Mouse (Mus musculus) ES-E14 (cell line): ENCODE measurements around the gene Dennd1a. TPM values are rescaled to one million over a fixed set of nuclear protein-coding genes. Genes with fewer than 3 reads are reported as not detected.

Source experiments
- DNase-seq: peaks from one replicate; pipeline ENCODE4 v3.0.0-alpha.2; 2013; ENCODE audit warnings: low read depth, low spot score
- H3K27ac ChIP-seq: 2 replicates; pipeline ENCODE4 v1.5.1; 2012; ENCODE audit warnings: low read depth, mild to moderate bottlenecking, low read length, moderate library complexity, mixed read lengths; ENCODE audit not compliant: poor library complexity, insufficient read depth, severe bottlenecking
- H3K36me3 ChIP-seq: 2 replicates; pipeline ENCODE4 v1.6.1; 2012; ENCODE audit warnings: mild to moderate bottlenecking, low read length, moderate library complexity, mixed read lengths; ENCODE audit not compliant: control insufficient read depth, poor library complexity, insufficient read depth, severe bottlenecking
- H3K4me1 ChIP-seq, 2 experiments: fragments of 150-350 bp in 1 of 2; sonication (generic) in 1 of 2; 2 replicates each; pipeline ENCODE4 v1.6.1; 2012; ENCODE audit warnings: low read length in 2 of 2, mild to moderate bottlenecking in 1 of 2, mixed read lengths in 1 of 2; ENCODE audit not compliant: control insufficient read depth in 2 of 2, insufficient read depth in 2 of 2, poor library complexity in 1 of 2
- H3K4me3 ChIP-seq, 2 experiments: fragments of 150-350 bp in 1 of 2; sonication (generic) in 1 of 2; 2 replicates each; pipeline ENCODE4 v1.5.1; 2012; ENCODE audit warnings: low read length in 2 of 2, low read depth in 1 of 2, mild to moderate bottlenecking in 1 of 2, mixed read lengths in 1 of 2; ENCODE audit not compliant: insufficient read depth in 1 of 2, poor library complexity in 1 of 2, severe bottlenecking in 1 of 2
- H3K9ac ChIP-seq: 2 replicates; pipeline ENCODE4 v1.6.1; 2012; ENCODE audit warnings: low read depth, mild to moderate bottlenecking, low read length, mixed read lengths; ENCODE audit not compliant: poor library complexity, insufficient read depth, severe bottlenecking
- H3K9me3 ChIP-seq: fragments of 150-350 bp; sonication (generic); 2 replicates; pipeline ENCODE4 v1.6.1; 2012; ENCODE audit warnings: low read depth, mild to moderate bottlenecking, low read length; ENCODE audit not compliant: control insufficient read depth, insufficient read depth
- CHD2 ChIP-seq: IDR thresholded peaks from 2 replicates; pipeline ENCODE4 v1.6.1; 2014; ENCODE audit warnings: mild to moderate bottlenecking, low read depth, low read length, inconsistent platforms
- HCFC1 ChIP-seq: IDR thresholded peaks from 2 replicates; pipeline ENCODE4 v1.6.1; 2012; ENCODE audit warnings: low read length, inconsistent platforms, borderline replicate concordance; ENCODE audit not compliant: insufficient read depth
- MAFK ChIP-seq: IDR thresholded peaks from 2 replicates; pipeline ENCODE4 v1.6.1; 2014; ENCODE audit warnings: mild to moderate bottlenecking, low read depth, low read length, inconsistent platforms; ENCODE audit not compliant: insufficient read depth
- ZC3H11A ChIP-seq: IDR thresholded peaks from 2 replicates; pipeline ENCODE4 v1.6.1; 2012; ENCODE audit warnings: low read depth, mild to moderate bottlenecking, inconsistent platforms, low read length, borderline replicate concordance
- ZNF384 ChIP-seq: IDR thresholded peaks from 2 replicates; pipeline ENCODE4 v1.6.1; 2012; ENCODE audit warnings: low read depth, low read length, inconsistent platforms
- in situ Hi-C, 2 experiments: fragments of 600-800 bp; cut with MboI; formaldehyde crosslinking; loops; one replicate each; pipeline ENCODE4 v1.15.1; 2025; ENCODE audit warnings: low sequenced_read_pairs in 2 of 2, inconsistent platforms in 1 of 2; ENCODE audit not compliant: unreplicated experiment in 2 of 2
- total RNA-seq: library from RNA; depleted of rRNA; stranded (reverse); fragments of 300-350 nt; gene quantifications from 2 replicates; pipeline ENCODE4 v1.2.3, GENCODE M21; 2012

The Dennd1a gene
- total RNA-seq, 1 experiment, result 6.5 TPM

- in situ Hi-C loops, result no loop called here
These were observed 526.6 kb downstream of the Dennd1a start for GRCm38 (mm10) chr2:37760633-37761032.

GRCm38 (mm10) chr2:37758343-37759015 is 528.7 kb downstream of the Dennd1a start:
- no peak for DNase-seq
- in situ Hi-C loops, result no loop called here
- Histone ChIP-seq H3K4me3 (peak overlapping the region; percentile 7 to 36; a peak in 2 of 4 replicates), H3K9ac (no peak overlapping the region), H3K4me1 (peaks cover 5 to 36% of the 10 kb centered on the region in 2 experiments; a peak in 3 of 4 replicates), H3K36me3 (no peaks in the 10 kb centered on the region), H3K27ac (no peak overlapping the region), H3K9me3 (no peaks in the 10 kb centered on the region)
- no peak for TF ChIP-seq HCFC1

More at GRCm38 (mm10) chr2:37760633-37761032, 526.6 kb downstream of the Dennd1a start:
- no peaks in the 10 kb centered on the region for H3K36me3 ChIP-seq
- H3K27ac ChIP-seq, result no peak overlapping the region
- H3K9me3 ChIP-seq, result no peaks in the 10 kb centered on the region
- TF ChIP-seq ZC3H11A, result no peak
- TF ChIP-seq CHD2, result no peak
- no peak for TF ChIP-seq MAFK
- peaks cover 8 to 44% of the 10 kb centered on the region in 2 experiments for H3K4me1 ChIP-seq
- no peak for DNase-seq
- no peak overlapping the region for H3K4me3 ChIP-seq
- no peak overlapping the region for H3K9ac ChIP-seq

GRCm38 (mm10) chr2:37757784-37758183 is 529.4 kb downstream of the Dennd1a start:
- in situ Hi-C loops, result no loop called here
- no peak for DNase-seq
- Histone ChIP-seq H3K9me3 (no peaks in the 10 kb centered on the region), H3K4me1 (peaks cover 5 to 36% of the 10 kb centered on the region in 2 experiments; a peak in 3 of 4 replicates), H3K36me3 (no peaks in the 10 kb centered on the region), H3K27ac (no peak overlapping the region), H3K4me3 (no peak overlapping the region; a peak in 1 of 4 replicates), H3K9ac (no peak overlapping the region)
- TF ChIP-seq CHD2, result no peak
- no peak for TF ChIP-seq ZNF384
- TF ChIP-seq HCFC1, result no peak
- TF ChIP-seq MAFK, result no peak

- DNase-seq, result no peak
- in situ Hi-C loops, result no loop called here
These were observed 530.2 kb downstream of the Dennd1a start for GRCm38 (mm10) chr2:37757016-37757415.

More at GRCm38 (mm10) chr2:37757016-37757415, 530.2 kb downstream of the Dennd1a start:
- Histone ChIP-seq H3K4me1 (peaks cover 5 to 36% of the 10 kb centered on the region in 2 experiments; a peak in 3 of 4 replicates), H3K27ac (no peak overlapping the region), H3K9me3 (no peaks in the 10 kb centered on the region), H3K4me3 (no peak overlapping the region), H3K36me3 (no peaks in the 10 kb centered on the region), H3K9ac (no peak overlapping the region)
- TF ChIP-seq CHD2 (no peak), MAFK (no peak), ZC3H11A (no peak), ZNF384 (no peak), HCFC1 (no peak)
